Mouse (Mus musculus) ES-Bruce4 (cell line): ENCODE measurements around the gene Tbc1d1.

ENCODE experiments used
- CTCF ChIP-seq: IDR thresholded peaks from one replicate; pipeline ENCODE4 v1.8.1; 2011; ENCODE audit warnings: low read depth, low read length
- EP300 ChIP-seq: IDR thresholded peaks from 2 replicates; pipeline ENCODE4 v1.6.1; 2011; ENCODE audit warnings: low read depth, low read length; ENCODE audit not compliant: insufficient read depth
- POLR2A ChIP-seq: IDR thresholded peaks from one replicate; pipeline ENCODE4 v1.8.1; 2011; ENCODE audit warnings: low read length; ENCODE audit not compliant: insufficient read depth

GRCm38 (mm10) chr5:64174429-64174935 is 18.4 kb downstream of the Tbc1d1 start:
- TF ChIP-seq CTCF (no peak), POLR2A (no peak), EP300 (no peak)
